Mouse (Mus musculus): Measurements from ENCODE around the gene Pnp2.
"Not testable (repeated sequence)": the region's sequence is repeated elsewhere in the genome, so short reads cannot be mapped to it uniquely, and the experiment has no call there.

- TF ChIP-seq POLR2A (IDR thresholded peaks at IDR 0.05; ENCODE audit: low read depth, low read length); CTCF (IDR thresholded peaks at IDR 0.05; ENCODE audit: extremely low read depth, insufficient read depth, insufficient read length, insufficient replicate concordance): not testable (repeated sequence)
These were observed 32.4 kb upstream of the Pnp2 start for GRCm38 (mm10) chr14:50923437-50923836.
